Comparison of ENCODE assay signal across 24 mouse cellular contexts in the genomic region with DNA sequence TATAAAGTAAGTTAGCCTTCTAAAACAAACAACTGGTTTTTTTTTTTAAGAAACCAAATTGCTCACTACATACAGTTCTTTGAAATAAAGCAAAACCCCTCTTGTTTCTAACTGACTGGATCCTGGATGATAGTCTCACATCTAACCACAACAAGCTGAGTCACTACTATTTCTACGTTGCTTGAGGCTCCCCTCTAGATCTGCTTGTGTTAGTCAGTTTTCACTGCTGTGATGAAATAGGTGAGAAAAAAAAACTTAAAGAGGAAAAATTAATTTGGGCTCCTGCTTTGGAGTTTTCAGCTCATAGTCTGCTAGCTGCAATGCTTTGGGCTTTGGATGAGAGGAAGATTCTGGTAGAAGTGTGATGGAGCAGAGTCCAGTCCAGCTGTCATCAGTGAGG. TPM values are rescaled to one million over a fixed set of nuclear protein-coding genes. Genes with fewer than 3 reads are reported as not detected.
"Had no signal": no experiment of that assay in that cellular context is flagged by ENCODE, and none has a peak within 500 bp of the region (broad histone marks: within the 10 kb centered on the region; RNA-seq: fewer than 3 reads in every experiment).

No protein-coding gene starts in this region.

- H3K9me3 ChIP-seq: lung, embryonic 15.5 days; midbrain, embryonic 12.5 days; neural tube, embryonic 13.5 days; neural tube, embryonic 15.5 days; stomach, embryonic 15.5 days had no signal

- H3K4me1 ChIP-seq: lung, embryonic 15.5 days; midbrain, embryonic 10.5 days; midbrain, embryonic 12.5 days; neural tube, embryonic 13.5 days; neural tube, embryonic 15.5 days; stomach, embryonic 15.5 days had no signal

- ATAC-seq: liver, postnatal 0 days; lung, postnatal 0 days; midbrain, embryonic 16.5 days had no signal

- H3K27me3 ChIP-seq: lung, embryonic 15.5 days; midbrain, embryonic 12.5 days; neural tube, embryonic 13.5 days; neural tube, embryonic 15.5 days; stomach, embryonic 15.5 days had no signal

- H3K36me3 ChIP-seq: lung, embryonic 15.5 days; midbrain, embryonic 10.5 days; midbrain, embryonic 12.5 days; neural tube, embryonic 13.5 days; neural tube, embryonic 15.5 days; stomach, embryonic 15.5 days had no signal

- DNase-seq: liver, postnatal 0 days; lung, adult 2 months; lung, postnatal 14 days; lung, postnatal 36 days; midbrain, embryonic 14.5 days; right cerebral cortex, postnatal 14 days; thymus, adult 2 months; thymus, postnatal 25 days; thymus, postnatal 4 days had no signal

- H3K4me3 ChIP-seq: lung, embryonic 15.5 days; midbrain, embryonic 10.5 days; midbrain, embryonic 12.5 days; myocyte; neural tube, embryonic 13.5 days; neural tube, embryonic 15.5 days; stomach, embryonic 15.5 days had no signal

- H3K4me2 ChIP-seq: lung, embryonic 15.5 days; midbrain, embryonic 12.5 days; neural tube, embryonic 13.5 days; neural tube, embryonic 15.5 days; stomach, embryonic 15.5 days had no signal

- H3K9ac ChIP-seq: liver, postnatal 0 days; lung, embryonic 15.5 days; midbrain, embryonic 12.5 days; neural tube, embryonic 13.5 days; neural tube, embryonic 15.5 days; stomach, embryonic 15.5 days had no signal

- H3K27ac ChIP-seq: lung, embryonic 15.5 days; midbrain, embryonic 10.5 days; midbrain, embryonic 12.5 days; neural tube, embryonic 13.5 days; neural tube, embryonic 15.5 days; stomach, embryonic 15.5 days; stomach, postnatal 0 days had no signal

RNA-seq across cellular contexts. Expression of gene Ropn1, which starts 39.6 kb away (rescaled TPM):
- total RNA-seq: megakaryocyte, adult 5-6 weeks; megakaryocyte-erythroid progenitor cell, adult 5-6 weeks had no signal
- polyA plus RNA-seq: liver, postnatal 0 days; lung, adult 2 months; lung, embryonic 15.5 days; lung, postnatal 0 days; midbrain, embryonic 10.5 days; midbrain, embryonic 12.5 days; midbrain, embryonic 14.5 days; midbrain, embryonic 16.5 days; myocyte; neural tube, embryonic 11.5 days; neural tube, embryonic 13.5 days; neural tube, embryonic 15.5 days; spleen, adult 2 months; stomach, embryonic 15.5 days; stomach, postnatal 0 days; thymus, adult 2 months; urinary bladder, adult 2 months had no signal
